Mouse (Mus musculus) cortical plate, adult 2 months (tissue): Measurements from ENCODE around the gene 4930451I11Rik.

Source experiments
- CTCF ChIP-seq: fragments of 200-500 bp; IDR thresholded peaks from 2 replicates; pipeline ENCODE4 v1.5.1; 2011; ENCODE audit warnings: mild to moderate bottlenecking, control low read depth, low read length; ENCODE audit not compliant: insufficient read depth; ENCODE audit errors: extremely low read depth
- POLR2A ChIP-seq: fragments of 200-500 bp; IDR thresholded peaks from 2 replicates; pipeline ENCODE4 v1.6.1; 2011; ENCODE audit warnings: mild to moderate bottlenecking, low read length, control low read depth; ENCODE audit not compliant: insufficient read depth; ENCODE audit errors: extremely low read depth

DNA sequence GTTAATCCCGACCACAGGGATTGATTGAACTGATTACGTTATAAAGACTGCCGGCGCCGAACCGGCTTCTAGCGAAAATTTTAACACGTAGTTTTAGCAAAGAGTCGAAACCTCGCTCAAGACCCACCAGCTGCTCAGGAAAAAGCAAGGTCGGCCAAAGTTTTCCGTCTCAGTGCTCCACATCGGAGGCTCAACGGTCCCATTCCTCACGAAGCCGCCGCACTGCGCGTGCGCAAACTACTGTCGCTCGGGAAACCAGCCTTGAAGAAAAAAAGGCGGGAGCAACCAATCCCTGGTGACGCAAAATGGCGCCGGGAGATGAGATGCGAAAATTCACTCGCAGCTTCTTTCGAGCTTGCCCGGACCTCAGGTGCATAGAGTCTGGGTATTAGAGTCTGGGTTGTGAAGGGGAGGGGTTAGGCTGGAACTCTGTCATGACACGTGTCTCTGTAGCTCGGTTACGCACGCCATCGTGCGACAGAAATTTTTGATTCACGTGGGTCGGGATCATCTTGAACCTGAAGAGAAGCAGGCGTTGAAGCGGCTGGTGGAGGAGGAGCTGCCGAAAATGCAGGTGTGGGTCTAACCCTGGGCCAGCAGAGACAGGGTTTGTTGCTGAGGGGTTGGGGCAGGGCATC lies 30.8 kb upstream of the 4930451I11Rik start, which contains the start of gene Ino80e:
- TF ChIP-seq CTCF (no peak), POLR2A (peak; percentile 60)
